Mouse (Mus musculus) forebrain, embryonic 13.5 days (tissue): ENCODE results near the gene Slc9a2. TPM values are rescaled to one million over a fixed set of nuclear protein-coding genes. Genes with fewer than 3 reads are reported as not detected.

ENCODE experiments used
- ATAC-seq: fragments of 200-750 bp; cut with Nextera tagmentation; 2 replicates; pipeline ENCODE4 v1.8.0; 2017
- H3K27ac ChIP-seq: fragments of 300-500 bp; sonication (generic); 2 replicates; pipeline ENCODE4 v1.5.1; 2015; ENCODE audit warnings: inconsistent platforms, mild to moderate bottlenecking, moderate library complexity
- H3K27me3 ChIP-seq: fragments of 300-500 bp; sonication (generic); 2 replicates; pipeline ENCODE4 v1.6.1; 2015; ENCODE audit warnings: mild to moderate bottlenecking, inconsistent platforms
- H3K36me3 ChIP-seq: fragments of 300-500 bp; sonication (generic); 2 replicates; pipeline ENCODE4 v1.6.1; 2015; ENCODE audit warnings: mild to moderate bottlenecking, inconsistent platforms; ENCODE audit not compliant: poor library complexity, severe bottlenecking
- H3K4me1 ChIP-seq: fragments of 300-500 bp; sonication (generic); 2 replicates; pipeline ENCODE4 v1.6.1; 2015; ENCODE audit warnings: inconsistent platforms
- H3K4me2 ChIP-seq: fragments of 300-500 bp; sonication (generic); 2 replicates; pipeline ENCODE4 v1.6.1; 2015; ENCODE audit warnings: inconsistent platforms, mild to moderate bottlenecking, moderate library complexity
- H3K4me3 ChIP-seq: fragments of 300-500 bp; sonication (generic); 2 replicates; pipeline ENCODE4 v1.5.1; 2015; ENCODE audit warnings: mild to moderate bottlenecking, inconsistent platforms
- H3K9ac ChIP-seq: fragments of 300-500 bp; sonication (generic); 2 replicates; pipeline ENCODE4 v1.6.1; 2015; ENCODE audit warnings: mild to moderate bottlenecking, inconsistent platforms
- H3K9me3 ChIP-seq: fragments of 300-500 bp; sonication (generic); replicated peaks from 2 replicates; pipeline ENCODE4 v1.6.1; 2016; ENCODE audit warnings: inconsistent platforms
- WGBS: fragments of 180-500 bp; shearing (Covaris S2); methylation state at CpG from one replicate; pipeline ENCODE4 v1.1.7; 2015; 5-methylcytosine and 5-hydroxymethylcytosine counted together
- polyA plus RNA-seq: library from polyadenylated mRNA; unstranded; fragments of >200 nt; fragmentation: Nextera tagmentation; extraction: Ambion mirVana; gene quantifications from 2 replicates; pipeline ENCODE4 v1.2.1, GENCODE M21; 2015

The Slc9a2 gene
- polyA plus RNA-seq, 1 experiment from 2014 or later, result 0.04 TPM

- no peaks in the 10 kb centered on the region for H3K27me3 ChIP-seq
- no peaks in the 10 kb centered on the region for H3K36me3 ChIP-seq
- no peak for ATAC-seq
- 93% methylated on average over 1 of the region's 1 CpGs for WGBS
- no peak overlapping the region for H3K9ac ChIP-seq
- H3K9me3 ChIP-seq, result no peaks in the 10 kb centered on the region
- no peak overlapping the region for H3K4me3 ChIP-seq
- H3K4me2 ChIP-seq, result no peak overlapping the region
- 0 out of 2 replicates have a peak, but pooled peaks cover 4% of the 10 kb centered on the region for H3K4me1 ChIP-seq
- H3K27ac ChIP-seq, result no peak overlapping the region
Observed at GRCm38 (mm10) chr1:40795508-40795907, 115.1 kb downstream of the Slc9a2 start.

GRCm38 (mm10) chr1:40797348-40797747 is 117.0 kb downstream of the Slc9a2 start:
- H3K27me3 ChIP-seq, result no peaks in the 10 kb centered on the region
- H3K9me3 ChIP-seq, result no peaks in the 10 kb centered on the region
- no peak overlapping the region for H3K4me2 ChIP-seq
- 10% methylated on average over 5 of the region's 5 CpGs for WGBS
- no peak overlapping the region for H3K4me3 ChIP-seq
- no peaks in the 10 kb centered on the region for H3K36me3 ChIP-seq
- no peak overlapping the region for H3K27ac ChIP-seq
- H3K4me1 ChIP-seq, result no peaks in the 10 kb centered on the region
- H3K9ac ChIP-seq, result no peak overlapping the region
- ATAC-seq, result peak; percentile 41; the same call in 1 of the 2 replicates

- Histone ChIP-seq H3K36me3 (no peaks in the 10 kb centered on the region), H3K27ac (no peak overlapping the region), H3K4me2 (no peak overlapping the region), H3K9me3 (no peaks in the 10 kb centered on the region), H3K27me3 (no peaks in the 10 kb centered on the region), H3K4me1 (no peaks in the 10 kb centered on the region), H3K4me3 (no peak overlapping the region), H3K9ac (no peak overlapping the region)
- 92% methylated on average over 8 of the region's 8 CpGs for WGBS
- ATAC-seq, result no peak
Observed at GRCm38 (mm10) chr1:40799121-40799520, 118.7 kb downstream of the Slc9a2 start.

GRCm38 (mm10) chr1:40800908-40801307 is 120.5 kb downstream of the Slc9a2 start:
- 93% methylated on average over 5 of the region's 5 CpGs for WGBS
- H3K9ac ChIP-seq, result no peak overlapping the region

GRCm38 (mm10) chr1:40802759-40803158 is 122.4 kb downstream of the Slc9a2 start:
- no peaks in the 10 kb centered on the region for H3K4me1 ChIP-seq
- WGBS, result 22% methylated on average over 3 of the region's 3 CpGs
- ATAC-seq, result no peak

More at GRCm38 (mm10) chr1:40800908-40801307, 120.5 kb downstream of the Slc9a2 start:
- H3K4me2 ChIP-seq, result no peak overlapping the region
- no peaks in the 10 kb centered on the region for H3K4me1 ChIP-seq
- ATAC-seq, result no peak
- no peak overlapping the region for H3K4me3 ChIP-seq
- no peak overlapping the region for H3K27ac ChIP-seq
- H3K9me3 ChIP-seq, result no peaks in the 10 kb centered on the region
- no peaks in the 10 kb centered on the region for H3K36me3 ChIP-seq
- no peaks in the 10 kb centered on the region for H3K27me3 ChIP-seq

GRCm38 (mm10) chr1:40804118-40804517 is 123.7 kb downstream of the Slc9a2 start:
- WGBS, result 90% methylated on average over 12 of the region's 12 CpGs

More at GRCm38 (mm10) chr1:40802759-40803158, 122.4 kb downstream of the Slc9a2 start:
- no peak overlapping the region for H3K9ac ChIP-seq
- H3K4me2 ChIP-seq, result no peak overlapping the region
- no peaks in the 10 kb centered on the region for H3K9me3 ChIP-seq
- H3K36me3 ChIP-seq, result no peaks in the 10 kb centered on the region
- H3K4me3 ChIP-seq, result no peak overlapping the region
- H3K27ac ChIP-seq, result no peak overlapping the region
- no peaks in the 10 kb centered on the region for H3K27me3 ChIP-seq

GRCm38 (mm10) chr1:40805351-40805750 is 125.0 kb downstream of the Slc9a2 start, which contains the start of gene Tmem182:
TSS of gene Tmem182 (plus strand) at chr1:40805601.
- Histone ChIP-seq H3K9ac (no peak within 1 kb of the TSS), H3K4me2 (no peak within 1 kb of the TSS), H3K27ac (no peak within 1 kb of the TSS), H3K36me3 (no peaks in the 10 kb centered on the region), H3K4me3 (no peak within 1 kb of the TSS), H3K9me3 (no peaks in the 10 kb centered on the region), H3K4me1 (no peaks in the 10 kb centered on the region), H3K27me3 (no peaks in the 10 kb centered on the region)
- 62% methylated on average over 9 of the region's 9 CpGs for WGBS
- ATAC-seq, result no peak

More at GRCm38 (mm10) chr1:40804118-40804517, 123.7 kb downstream of the Slc9a2 start:
- H3K36me3 ChIP-seq, result no peaks in the 10 kb centered on the region
- H3K4me3 ChIP-seq, result no peak overlapping the region
- ATAC-seq, result no peak
- no peak overlapping the region; the same call in 1 of the 2 replicates for H3K9ac ChIP-seq
- H3K27ac ChIP-seq, result no peak overlapping the region
- no peak overlapping the region for H3K4me2 ChIP-seq
- H3K27me3 ChIP-seq, result no peaks in the 10 kb centered on the region
- H3K4me1 ChIP-seq, result no peaks in the 10 kb centered on the region
- H3K9me3 ChIP-seq, result no peaks in the 10 kb centered on the region

GRCm38 (mm10) chr1:40805891-40806290 is 125.5 kb downstream of the Slc9a2 start:
- Histone ChIP-seq H3K4me2 (no peak overlapping the region), H3K9ac (no peak overlapping the region), H3K9me3 (no peaks in the 10 kb centered on the region), H3K4me3 (no peak overlapping the region), H3K36me3 (no peaks in the 10 kb centered on the region), H3K27ac (no peak overlapping the region), H3K27me3 (no peaks in the 10 kb centered on the region), H3K4me1 (no peaks in the 10 kb centered on the region)
- WGBS, result 89% methylated on average over 11 of the region's 11 CpGs
- no peak for ATAC-seq

GRCm38 (mm10) chr1:40808643-40809042 is 128.3 kb downstream of the Slc9a2 start:
- H3K4me2 ChIP-seq, result no peak overlapping the region
- no peaks in the 10 kb centered on the region for H3K4me1 ChIP-seq
- no peak overlapping the region for H3K27ac ChIP-seq
- no peaks in the 10 kb centered on the region for H3K27me3 ChIP-seq
- ATAC-seq, result no peak
- WGBS, result 91% methylated on average over 3 of the region's 3 CpGs
- H3K4me3 ChIP-seq, result no peak overlapping the region
- H3K9me3 ChIP-seq, result no peaks in the 10 kb centered on the region
- no peaks in the 10 kb centered on the region for H3K36me3 ChIP-seq
- no peak overlapping the region for H3K9ac ChIP-seq

- no peak overlapping the region for H3K27ac ChIP-seq
- 75% methylated on average over 16 of the region's 16 CpGs for WGBS
- H3K4me3 ChIP-seq, result no peak overlapping the region
- no peaks in the 10 kb centered on the region for H3K27me3 ChIP-seq
- H3K9ac ChIP-seq, result no peak overlapping the region
- ATAC-seq, result no peak
- H3K9me3 ChIP-seq, result no peaks in the 10 kb centered on the region
- no peak overlapping the region for H3K4me2 ChIP-seq
- H3K36me3 ChIP-seq, result no peaks in the 10 kb centered on the region
- H3K4me1 ChIP-seq, result no peaks in the 10 kb centered on the region
Observed at GRCm38 (mm10) chr1:40815071-40815845, 134.9 kb downstream of the Slc9a2 start.
